Mouse (Mus musculus) brain, embryonic 14.5 days (tissue): ENCODE measurements around the gene Barx1.

Experiments
- CTCF ChIP-seq: fragments of 200-500 bp; IDR thresholded peaks from 2 replicates; pipeline ENCODE4 v1.5.1; 2012; ENCODE audit warnings: inconsistent platforms, mild to moderate bottlenecking, moderate library complexity, borderline replicate concordance; ENCODE audit not compliant: insufficient read depth, insufficient read length; ENCODE audit errors: extremely low read depth
- POLR2A ChIP-seq: fragments of 200-500 bp; IDR thresholded peaks from 2 replicates; pipeline ENCODE4 v1.6.1; 2012; ENCODE audit warnings: mild to moderate bottlenecking, inconsistent platforms, borderline replicate concordance; ENCODE audit not compliant: poor library complexity, insufficient read depth, insufficient read length, severe bottlenecking; ENCODE audit errors: extremely low read depth

DNA sequence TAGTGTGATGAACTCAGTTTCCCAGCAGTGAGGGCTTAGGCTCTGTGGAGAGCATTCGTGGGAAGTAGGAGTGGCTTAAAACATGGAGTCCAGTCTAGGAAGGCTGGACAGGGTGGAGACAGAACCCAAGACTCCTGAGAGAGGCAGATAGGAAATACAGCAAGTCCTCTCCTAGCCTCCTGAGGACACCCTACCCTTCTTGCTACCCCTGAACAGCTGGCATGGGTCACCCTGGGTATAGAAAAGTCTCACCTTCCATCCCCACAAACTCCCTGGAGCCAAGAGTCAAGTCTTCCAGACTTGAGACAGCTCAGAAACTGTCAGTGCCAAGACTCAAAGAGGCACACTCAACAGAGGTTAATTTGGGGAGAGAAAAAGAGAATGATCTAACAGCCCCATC, 1.2 kb upstream of the Barx1 start:
- TF ChIP-seq POLR2A: no peak
- no peak for TF ChIP-seq CTCF
